Mouse (Mus musculus) heart, postnatal 10 days (tissue): ENCODE measurements at regions not wholly inside any gene's neighbourhood (a gene's known extent, or its start where the extent isn't known, plus 50 kb on each side); places are given as distances from the start of the nearest gene placed in this dataset.

Experiments
- DNase-seq, 2 experiments: peaks; one replicate each; pipeline ENCODE4 v3.0.0; 2021
- intact Hi-C: fragments of 180-260 bp; cut with DNase I; formaldehyde crosslinking; loops from one replicate; pipeline ENCODE4 v1.15.1; 2025

DNA sequence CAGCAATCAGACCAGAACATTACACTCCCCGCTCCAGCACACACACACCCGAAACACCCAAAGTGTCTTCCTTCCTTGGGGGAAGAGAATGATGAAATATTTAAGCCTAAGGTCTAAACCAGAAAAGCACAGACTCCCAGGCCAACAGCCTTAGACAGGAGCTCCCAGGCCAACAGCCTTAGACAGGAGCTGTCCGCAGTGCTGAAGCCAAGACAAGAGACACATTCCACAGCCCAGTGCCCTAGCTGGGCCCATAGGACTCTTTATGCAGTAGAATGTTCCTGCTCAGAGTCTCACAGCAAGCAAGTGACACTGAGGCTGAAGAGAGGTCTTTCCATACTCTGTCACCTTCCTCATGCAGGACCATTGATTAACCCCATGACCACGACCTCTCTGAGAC lies 253.6 kb downstream of the Mroh4 start:
- DNase-seq: peak; percentile 54 to 71
- intact Hi-C loops: no loop called here

DNA sequence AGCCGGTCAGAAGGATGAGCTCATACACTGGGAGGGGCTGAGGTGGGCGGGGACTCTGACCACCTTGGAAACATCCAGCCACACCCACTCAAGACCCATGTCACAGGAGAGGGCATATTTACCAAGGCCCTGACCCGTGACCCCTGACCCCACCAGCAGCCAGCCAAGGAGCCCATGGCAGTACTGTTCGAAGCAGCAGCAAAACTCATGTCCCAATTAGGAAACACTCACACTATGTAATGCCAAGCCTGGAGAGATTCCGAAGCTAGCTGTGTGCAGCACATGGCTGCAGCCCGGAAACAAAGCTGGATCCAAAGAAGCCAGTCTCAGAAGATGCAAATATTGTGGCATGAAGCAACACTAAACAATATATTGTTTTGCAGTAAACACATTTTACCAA lies 256.8 kb downstream of the Mroh4 start:
- DNase-seq: no peak
- intact Hi-C loops: no loop called here

DNA sequence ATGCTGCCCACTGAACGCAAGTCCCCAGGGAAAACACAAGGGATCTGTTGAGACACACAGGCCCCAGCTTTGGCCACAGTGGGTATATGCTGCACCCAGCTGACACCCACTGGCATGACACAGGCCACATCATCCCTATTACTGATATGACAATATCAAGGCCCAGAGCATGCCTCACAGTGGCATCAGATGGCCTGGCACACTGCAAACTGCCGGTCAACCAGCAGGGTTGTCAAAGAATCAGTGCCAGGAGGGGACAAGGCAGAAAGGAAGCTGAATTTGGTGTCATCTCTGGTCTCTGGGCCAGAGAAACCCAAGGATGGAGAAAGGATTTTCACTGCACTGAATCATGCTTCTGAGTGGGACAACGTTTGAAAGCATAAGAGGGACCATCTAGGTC lies 266.7 kb downstream of the Mroh4 start:
- DNase-seq: no peak
- intact Hi-C loops: no loop called here

DNA sequence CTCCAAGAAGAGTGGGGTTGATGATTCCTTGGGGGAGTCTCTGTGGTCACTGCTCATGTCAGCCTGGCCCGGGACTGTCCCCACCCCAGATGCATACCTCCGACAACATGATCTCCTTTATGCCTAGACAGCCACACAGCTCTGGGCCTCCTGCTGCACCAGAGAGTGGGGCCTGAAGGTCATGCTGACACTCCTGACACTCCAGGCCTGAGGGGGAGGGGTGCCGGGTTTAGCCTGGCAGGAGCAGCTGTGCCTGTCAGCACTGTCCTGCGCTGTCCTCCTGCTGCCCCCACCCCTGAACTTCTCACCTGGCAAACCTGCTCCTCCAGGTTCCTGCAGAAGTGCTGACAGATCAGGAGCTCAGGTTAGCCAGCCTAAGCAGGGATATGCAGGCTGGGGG lies 288.2 kb downstream of the Mroh4 start:
- peak; percentile 66 to 70 for DNase-seq
- intact Hi-C loops: no loop called here

DNA sequence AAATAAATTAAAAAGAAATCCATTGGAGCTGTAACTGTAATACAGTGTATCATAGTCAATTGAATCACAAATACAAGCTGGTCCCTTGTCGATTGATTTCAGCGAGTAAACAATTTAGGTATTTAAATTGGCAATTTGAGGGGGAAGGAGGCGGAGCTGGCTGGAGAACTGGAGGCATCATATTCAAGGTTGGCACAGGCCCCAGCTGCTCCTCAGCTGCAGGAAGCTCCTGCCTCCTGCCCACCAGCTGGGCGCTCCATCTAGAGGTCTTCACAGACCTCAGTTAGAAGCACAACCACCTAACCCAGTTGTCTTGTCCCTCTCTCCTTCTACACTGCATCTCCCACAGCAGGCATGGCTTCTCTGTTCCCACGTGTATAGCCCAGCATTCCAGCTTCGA lies 292.6 kb downstream of the Mroh4 start:
- intact Hi-C loops: no loop called here
- DNase-seq: no peak

DNA sequence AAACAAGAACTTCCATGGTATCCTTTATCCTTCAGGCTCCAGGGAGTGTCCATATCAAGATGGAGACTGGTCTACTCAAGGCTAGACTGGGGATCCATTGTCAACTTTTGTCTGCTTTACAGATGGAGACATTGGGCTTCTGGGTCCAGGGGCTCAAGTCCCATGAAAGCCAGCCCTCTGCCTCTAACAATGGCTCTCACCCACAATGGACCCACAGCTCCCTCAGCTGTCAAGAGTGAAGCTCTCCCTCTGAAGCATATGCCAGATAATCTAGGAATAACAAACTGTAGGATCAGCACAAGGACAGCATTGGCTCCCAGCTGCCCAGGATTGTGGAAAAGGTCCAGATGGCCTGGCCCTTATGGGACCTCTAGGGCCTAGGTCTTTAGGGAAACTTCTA lies 302.3 kb downstream of the Mroh4 start:
- no peak for DNase-seq
- intact Hi-C loops: no loop called here

DNA sequence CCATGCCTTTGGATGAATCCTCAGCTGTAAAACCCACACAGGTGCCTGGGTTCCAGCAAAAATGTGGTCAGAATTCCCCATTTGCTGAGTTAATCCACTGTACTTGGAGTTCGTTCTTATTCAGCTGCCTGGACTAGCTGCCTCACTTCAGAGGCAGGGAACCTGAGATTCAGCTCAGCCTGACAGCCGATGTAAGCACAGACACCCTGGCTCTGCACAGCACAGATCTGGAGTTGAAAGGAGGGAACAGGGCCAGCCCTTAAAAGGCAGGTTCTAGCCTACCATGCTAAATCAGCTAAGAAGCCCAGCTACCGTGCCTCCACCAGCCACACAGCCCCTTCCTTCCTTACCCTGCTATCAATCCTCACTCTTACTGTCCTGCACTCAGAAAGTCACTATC lies 306.0 kb downstream of the Mroh4 start:
- intact Hi-C loops: no loop called here
- DNase-seq: no peak

DNA sequence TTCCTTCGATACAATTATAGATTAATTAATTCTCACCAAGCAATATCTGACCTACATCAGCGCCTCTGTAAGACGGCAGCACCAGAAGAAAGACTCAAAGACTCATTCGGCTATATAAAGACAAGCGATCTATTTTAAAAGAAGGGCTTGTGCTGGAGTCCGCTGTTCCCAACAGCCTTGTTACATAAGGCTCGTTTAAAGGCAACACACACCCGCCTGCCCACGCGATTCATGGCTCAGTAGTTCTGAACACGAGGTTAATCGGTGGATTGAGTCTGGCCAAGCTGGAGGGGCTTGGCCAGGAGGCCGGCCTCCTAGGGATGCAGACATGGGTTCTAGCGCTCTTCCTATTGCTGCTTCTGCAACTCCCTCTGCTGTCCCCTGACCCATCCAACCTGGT lies 306.9 kb downstream of the Mroh4 start:
- DNase-seq: no peak
- intact Hi-C loops: no loop called here

DNA sequence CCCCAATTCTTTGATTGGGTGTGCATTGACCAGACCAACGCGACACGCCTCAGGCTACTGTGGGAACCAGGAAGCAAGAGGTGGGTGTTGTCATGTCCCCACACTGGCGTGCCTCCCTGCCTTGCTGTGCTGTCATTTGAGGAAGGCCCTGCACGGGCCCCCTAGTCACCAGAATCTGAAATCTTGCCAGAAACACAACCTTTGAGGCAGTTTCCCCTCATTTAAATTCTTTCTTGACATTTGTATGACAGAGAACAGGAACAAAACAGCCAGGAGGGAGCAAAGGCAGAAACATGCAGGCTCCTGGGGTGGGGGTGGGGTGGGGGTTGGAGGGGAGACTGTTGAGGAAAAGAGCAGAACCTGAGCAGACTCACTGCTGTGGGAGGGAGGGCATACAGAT lies 309.5 kb downstream of the Mroh4 start:
- intact Hi-C loops: no loop called here
- DNase-seq: no peak

DNA sequence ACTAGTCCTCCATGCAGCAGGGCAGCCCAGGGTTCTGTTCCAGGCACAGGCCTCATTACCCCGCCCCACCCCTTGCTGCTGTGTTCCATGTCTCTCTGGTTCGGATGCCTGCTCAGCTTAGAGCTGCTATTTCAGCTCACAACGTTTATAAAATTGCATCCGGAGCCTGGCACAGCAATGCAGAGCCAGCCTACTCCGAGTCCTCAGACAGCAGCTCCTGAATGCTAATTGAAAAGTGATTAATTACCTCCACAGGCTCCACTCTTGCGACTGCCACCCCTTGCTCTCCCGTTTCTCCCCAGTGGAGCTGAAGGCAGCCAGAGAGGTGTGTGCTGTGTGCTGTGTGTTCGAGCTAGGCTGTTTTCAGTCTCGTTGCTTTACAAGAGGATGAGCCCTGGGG lies 310.6 kb downstream of the Mroh4 start:
- intact Hi-C loops: no loop called here
- DNase-seq: no peak

DNA sequence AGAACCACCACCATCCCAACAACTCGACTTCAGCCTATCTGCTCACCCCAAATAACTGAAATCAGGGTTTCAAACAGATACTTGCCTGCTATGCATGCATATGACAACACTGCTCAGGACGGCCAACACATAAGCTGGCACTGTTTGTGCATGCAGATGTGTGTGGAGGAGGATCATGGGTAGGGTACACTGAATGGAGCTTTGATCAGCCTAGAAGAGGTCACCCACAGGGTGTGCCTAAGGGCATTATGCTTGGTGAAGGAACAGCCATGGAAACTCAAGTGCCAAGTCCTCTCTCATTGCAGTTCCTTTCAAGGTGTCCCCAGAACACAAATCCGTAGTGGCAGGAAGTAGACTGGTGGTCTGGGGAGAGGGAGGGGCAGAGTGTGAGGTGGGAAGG lies 316.7 kb downstream of the Mroh4 start:
- DNase-seq: no peak
- intact Hi-C loops: no loop called here

DNA sequence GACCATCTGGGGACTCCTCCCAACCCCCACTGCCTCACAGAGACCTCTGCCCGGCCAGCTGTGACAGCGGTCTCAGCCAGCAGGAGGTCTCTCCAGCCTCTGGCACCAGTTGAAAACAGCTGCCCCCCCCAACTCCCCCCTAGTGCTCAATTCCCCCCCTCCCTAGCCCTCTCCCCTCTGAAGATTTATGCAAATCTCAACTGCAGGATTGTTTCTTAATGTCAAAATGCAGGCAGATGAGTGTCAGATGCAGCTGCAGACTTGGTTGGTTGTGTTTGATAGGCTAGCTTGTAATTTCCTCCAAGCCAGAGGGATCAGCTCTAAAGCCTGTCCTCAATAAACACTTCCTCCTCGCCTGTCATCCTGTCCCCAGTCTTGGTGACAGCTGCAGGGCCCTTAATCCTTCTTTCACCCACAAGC lies 317.7 kb downstream of the Mroh4 start:
- DNase-seq: no peak
- intact Hi-C loops: no loop called here

DNA sequence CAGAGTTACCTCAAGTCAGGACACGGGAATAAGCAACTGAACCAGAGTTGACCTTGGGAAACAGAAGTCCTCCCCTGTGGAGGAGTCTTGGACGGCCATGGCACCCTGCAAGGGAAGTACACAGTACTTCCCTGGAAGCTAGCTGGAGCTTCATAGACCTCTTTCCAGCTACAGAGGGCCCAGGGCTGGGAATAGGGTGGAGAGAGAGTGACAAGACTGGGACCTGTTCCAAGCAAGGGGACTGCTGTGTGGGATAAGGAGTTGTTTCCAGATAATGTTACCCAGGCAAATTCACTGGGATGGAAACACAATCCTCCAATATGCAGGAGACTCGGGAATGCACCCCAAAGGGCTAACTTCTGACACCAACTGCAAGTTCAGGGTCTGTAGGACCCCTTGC lies 325.1 kb downstream of the Mroh4 start:
- intact Hi-C loops: no loop called here
- peak; percentile 45 to 55 for DNase-seq

DNA sequence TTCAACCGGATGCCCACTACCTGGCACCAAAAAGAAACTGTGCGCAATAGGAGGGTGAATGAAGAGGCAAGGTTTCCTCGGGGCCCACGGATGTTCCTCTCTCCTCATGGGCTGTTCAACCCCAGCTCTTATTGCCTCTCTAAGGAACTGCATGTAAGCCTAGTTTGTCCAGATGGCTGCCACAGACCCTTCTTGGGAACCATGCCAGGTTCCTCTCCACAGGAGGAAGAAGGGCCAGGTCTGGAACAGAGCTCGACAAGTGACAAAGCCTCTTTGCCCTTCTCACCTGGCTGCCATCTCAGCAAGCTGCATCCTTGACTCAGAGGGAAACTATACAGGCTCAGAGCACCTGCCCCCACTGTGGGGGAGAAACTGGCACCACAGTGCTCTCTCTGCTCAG lies 329.6 kb downstream of the Mroh4 start:
- DNase-seq: no peak
- intact Hi-C loops: no loop called here

DNA sequence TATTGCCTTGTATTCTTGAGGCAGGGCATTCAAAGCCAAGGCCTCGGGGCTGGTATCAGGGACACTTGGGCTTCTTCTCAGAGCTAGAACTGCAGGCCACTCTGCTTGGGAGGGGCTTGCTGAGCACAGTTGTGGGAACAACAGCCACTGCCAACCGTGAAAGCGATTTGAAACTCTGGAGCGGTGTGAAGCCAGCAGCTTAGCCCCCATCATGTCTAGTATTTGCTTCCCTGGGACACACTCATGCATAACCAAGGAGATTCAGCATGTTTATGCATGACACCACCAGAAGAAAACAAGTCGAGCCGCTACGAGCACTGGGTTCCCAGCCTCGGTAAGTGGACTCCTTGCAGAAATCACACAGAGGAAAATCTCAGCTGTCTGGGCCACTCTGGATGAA lies 339.9 kb downstream of the Mroh4 start:
- intact Hi-C loops: no loop called here
- no peak for DNase-seq

DNA sequence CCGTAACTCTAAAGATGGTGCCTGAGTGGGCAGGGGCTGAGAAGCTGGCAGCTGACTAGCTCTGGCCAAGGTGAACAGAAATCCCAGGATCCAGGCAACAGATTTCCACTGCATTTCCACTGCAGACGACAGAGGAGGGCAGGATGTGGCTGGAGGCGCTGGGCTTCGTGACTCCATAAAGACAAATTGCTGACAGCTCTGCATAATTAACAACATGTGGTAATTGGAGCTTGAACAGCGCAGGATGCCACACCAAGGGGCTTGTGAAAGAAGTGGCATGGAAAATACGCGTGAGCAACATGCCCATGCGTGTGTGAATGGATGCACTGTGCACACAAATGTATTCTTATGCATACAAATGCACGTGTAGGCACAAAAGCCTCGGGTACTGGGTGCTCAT lies 341.5 kb downstream of the Mroh4 start:
- no peak for DNase-seq
- intact Hi-C loops: no loop called here

DNA sequence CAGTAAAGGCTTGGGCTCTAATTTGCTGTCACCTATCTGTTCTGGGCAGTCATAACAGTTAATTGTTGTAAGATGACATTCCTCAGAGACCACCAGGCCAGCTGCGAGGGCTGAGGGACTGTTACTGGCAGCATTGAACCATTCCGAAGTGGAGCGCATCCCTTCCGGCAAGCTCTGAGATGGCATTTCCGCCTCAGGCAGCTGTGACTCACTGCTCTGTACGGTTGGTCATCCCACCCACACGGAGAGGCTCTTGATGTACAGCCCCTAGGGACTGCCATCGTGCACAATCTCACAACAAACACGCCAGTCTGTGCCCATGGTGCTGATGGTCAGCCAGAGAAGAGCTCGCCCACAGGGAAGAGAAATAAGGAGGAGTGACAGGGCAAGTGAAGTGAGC lies 342.0 kb downstream of the Mroh4 start:
- intact Hi-C loops: no loop called here

DNA sequence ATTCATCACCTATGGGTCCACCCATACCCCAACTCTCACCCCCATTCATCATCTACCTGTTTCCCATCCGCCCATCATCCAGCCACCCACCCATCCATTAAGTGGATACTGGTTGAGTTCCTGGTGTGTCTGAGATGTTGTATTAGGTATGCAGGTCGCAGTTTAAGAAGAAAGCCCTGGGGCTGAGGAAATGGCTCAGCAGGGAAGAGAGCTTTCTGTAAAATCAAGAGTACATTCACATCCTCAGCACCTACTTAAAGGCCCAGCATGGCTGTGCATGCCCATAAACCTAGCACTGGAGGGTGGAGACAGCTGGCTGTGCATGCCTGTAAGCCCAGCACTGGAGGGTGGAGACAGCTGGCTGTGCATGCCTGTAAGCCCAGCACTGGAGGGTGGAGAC lies 348.7 kb downstream of the Mroh4 start:
- intact Hi-C loops: no loop called here

More for the DNA sequence above, 342.0 kb downstream of the Mroh4 start:
- DNase-seq: no peak

DNA sequence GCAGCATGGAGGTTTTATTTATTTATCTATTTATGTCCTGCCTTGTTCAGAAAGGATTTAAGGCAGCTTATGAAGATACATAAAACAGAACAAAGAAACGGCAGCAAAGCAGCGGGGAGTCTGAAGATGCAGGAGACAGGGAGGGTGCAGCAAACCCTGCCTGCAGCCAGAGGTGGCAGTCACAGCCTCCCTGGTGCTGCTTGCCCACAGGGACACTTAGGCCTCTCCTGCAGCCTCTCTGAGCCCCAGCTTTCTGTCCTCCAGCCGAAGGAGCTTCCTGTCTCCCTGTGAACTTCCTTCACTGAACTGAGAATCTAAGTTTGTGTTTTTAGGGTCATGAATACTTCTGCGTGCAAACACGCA lies 353.0 kb downstream of the Mroh4 start:
- intact Hi-C loops: no loop called here
- no peak for DNase-seq

More for the DNA sequence above, 348.7 kb downstream of the Mroh4 start:
- no peak for DNase-seq

DNA sequence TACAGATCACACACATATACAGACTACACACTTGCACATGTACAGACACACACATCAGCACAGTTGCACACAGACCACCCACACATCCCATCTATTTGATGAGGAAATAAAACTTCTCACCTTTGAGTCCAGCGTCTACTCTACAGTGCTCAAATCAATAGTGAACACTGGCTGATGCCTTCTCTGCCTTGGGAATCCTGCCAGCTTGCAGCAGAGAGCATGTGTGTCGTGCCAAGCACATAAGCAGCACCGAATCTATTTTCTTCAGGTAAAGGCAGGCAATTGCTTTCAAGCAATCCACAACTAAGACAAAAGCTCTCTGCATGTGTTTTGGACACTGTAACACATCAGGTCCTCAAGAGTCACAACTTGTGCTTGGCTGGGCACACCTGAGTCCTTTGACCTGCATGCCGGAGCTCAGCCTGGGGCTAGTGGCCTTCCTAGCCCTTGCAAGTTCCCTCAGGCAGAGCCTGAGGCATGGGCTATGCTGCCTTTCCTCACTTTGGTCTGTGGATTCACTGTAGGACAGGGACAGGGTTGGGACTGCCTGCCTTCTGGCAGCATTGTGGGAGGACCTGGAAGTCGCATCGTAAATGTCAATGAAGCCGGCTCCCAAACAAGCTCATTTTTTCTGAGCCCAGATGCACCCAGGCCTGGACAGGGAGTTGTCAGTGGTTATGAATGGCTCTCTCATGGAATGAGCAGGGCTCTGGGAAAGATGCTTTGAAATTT lies 353.5 kb downstream of the Mroh4 start:
- no peak for DNase-seq
- intact Hi-C loops: no loop called here

DNA sequence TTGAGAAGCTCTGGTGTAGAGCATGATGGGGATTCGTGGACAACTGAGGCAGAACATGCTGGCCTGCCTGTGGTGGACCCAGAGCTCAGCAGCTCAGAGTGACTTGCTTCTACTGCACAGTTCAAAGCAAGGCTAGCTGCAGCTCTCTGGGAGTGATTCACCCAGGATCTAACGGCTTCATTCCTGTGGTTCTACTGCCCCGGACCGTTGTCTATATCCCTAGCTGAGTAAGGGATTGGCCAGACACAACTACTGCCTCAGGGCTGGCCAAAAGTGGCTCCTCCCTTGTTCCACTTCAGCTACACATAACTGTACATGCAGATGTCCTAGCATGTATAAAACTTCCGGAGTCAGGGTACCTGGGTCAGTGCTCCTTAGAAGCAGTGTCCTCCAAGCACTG lies 361.7 kb downstream of the Mroh4 start:
- intact Hi-C loops: no loop called here
- DNase-seq: no peak

DNA sequence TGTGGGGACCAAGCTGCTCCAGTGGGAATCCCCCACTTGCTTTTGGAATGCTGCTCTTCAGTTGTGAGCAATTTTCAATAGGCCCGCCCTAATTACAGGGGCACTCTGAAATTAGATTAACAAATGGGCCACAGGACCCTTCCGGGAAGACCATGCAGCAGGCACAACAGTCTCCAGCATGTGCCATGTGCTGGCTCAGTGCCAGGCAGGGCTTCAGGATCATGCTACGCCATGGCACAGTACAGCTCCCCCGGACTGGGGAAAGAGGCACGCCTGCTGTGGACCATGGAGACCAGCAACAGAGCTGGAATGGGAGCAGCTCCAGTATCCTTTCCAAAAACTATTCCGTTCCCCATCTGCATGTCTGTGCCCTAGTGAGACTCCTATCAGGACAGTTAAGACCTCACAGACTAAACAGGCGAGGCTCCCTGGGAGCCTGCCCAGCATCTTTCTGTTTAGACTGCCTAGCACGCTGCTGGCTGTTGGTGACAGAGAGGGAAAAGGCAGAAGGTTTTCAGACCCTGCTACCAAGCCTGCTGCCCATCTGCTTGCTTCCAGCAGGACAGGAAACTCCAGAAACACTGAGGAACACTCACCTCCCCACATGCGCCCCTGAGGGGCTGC lies 373.5 kb downstream of the Mroh4 start:
- intact Hi-C loops: no loop called here

DNA sequence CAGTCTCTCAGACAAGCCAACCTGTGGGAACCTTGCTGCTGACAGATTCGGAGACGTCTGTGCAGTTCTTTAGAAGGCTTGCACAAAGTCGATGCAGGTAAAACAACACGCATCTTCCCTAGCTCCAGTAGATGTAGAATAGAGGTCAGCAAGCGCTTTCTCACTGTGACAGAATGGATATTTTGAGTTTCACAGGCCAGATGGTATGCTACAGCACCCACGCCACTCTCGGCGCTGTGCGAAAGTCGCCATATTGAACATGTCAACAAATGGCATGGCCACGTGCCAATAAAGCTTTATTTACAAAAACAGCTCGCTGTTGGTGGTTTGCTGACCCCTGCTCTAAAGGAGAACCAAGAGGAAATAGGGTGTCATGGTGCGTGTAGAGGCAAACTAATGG lies 377.5 kb downstream of the Mroh4 start:
- intact Hi-C loops: no loop called here
- no peak for DNase-seq

More for the DNA sequence above, 373.5 kb downstream of the Mroh4 start:
- no peak for DNase-seq
